Mouse (Mus musculus) limb, embryonic 14.5 days (tissue): ENCODE measurements around the gene Rasgrf2. TPM values are rescaled to one million over a fixed set of nuclear protein-coding genes. Genes with fewer than 3 reads are reported as not detected.
A peak's percentile ranks its signal among the peaks of the same experiment; 100 is the strongest.
"Not testable (repeated sequence)": the region's sequence is repeated elsewhere in the genome, so short reads cannot be mapped to it uniquely, and the experiment has no call there.

Experiments used
- ATAC-seq: fragments of 200-750 bp; cut with Nextera tagmentation; 2 replicates; pipeline ENCODE4 v1.8.0; 2017; ENCODE audit warnings: low read depth, moderate number of reproducible peaks, moderate TSS enrichment; ENCODE audit not compliant: low FRiP score
- DNase-seq: peaks from one replicate; pipeline ENCODE4 v3.0.0-alpha.2; 2015; ENCODE audit warnings: low spot score
- H3K27ac ChIP-seq: fragments of 300-500 bp; sonication (generic); replicated peaks from 2 replicates; pipeline ENCODE4 v1.5.1; 2014; ENCODE audit warnings: low read depth, mild to moderate bottlenecking, low read length, moderate library complexity, mixed read lengths
- H3K27me3 ChIP-seq: fragments of 300-500 bp; sonication (generic); 2 replicates; pipeline ENCODE4 v1.6.1; 2014; ENCODE audit warnings: low read length, mixed read lengths; ENCODE audit not compliant: control insufficient read depth, insufficient read depth
- H3K36me3 ChIP-seq: fragments of 300-500 bp; sonication (generic); 2 replicates; pipeline ENCODE4 v1.6.1; 2014; ENCODE audit warnings: mild to moderate bottlenecking, low read length, moderate library complexity, mixed read lengths; ENCODE audit not compliant: control insufficient read depth, insufficient read depth
- H3K4me1 ChIP-seq: fragments of 300-500 bp; sonication (generic); 2 replicates; pipeline ENCODE4 v1.6.1; 2014; ENCODE audit warnings: antibody characterized with exemption, low read length, mixed read lengths; ENCODE audit not compliant: control insufficient read depth, insufficient read depth
- H3K4me2 ChIP-seq: fragments of 300-500 bp; sonication (generic); replicated peaks from 2 replicates; pipeline ENCODE4 v1.6.1; 2014; ENCODE audit warnings: low read depth, mild to moderate bottlenecking, low read length, moderate library complexity; ENCODE audit not compliant: severe bottlenecking
- H3K4me3 ChIP-seq: fragments of 300-500 bp; sonication (generic); replicated peaks from 2 replicates; pipeline ENCODE4 v1.5.1; 2014; ENCODE audit warnings: low read length
- H3K9ac ChIP-seq: fragments of 300-500 bp; sonication (generic); 2 replicates; pipeline ENCODE4 v1.6.1; 2014; ENCODE audit warnings: mild to moderate bottlenecking, low read depth, low read length, moderate library complexity; ENCODE audit not compliant: severe bottlenecking
- H3K9me3 ChIP-seq: fragments of 300-500 bp; sonication (generic); 2 replicates; pipeline ENCODE4 v1.6.1; 2016; ENCODE audit warnings: low read length; ENCODE audit not compliant: control insufficient read depth
- POLR2A ChIP-seq: fragments of 200-500 bp; IDR thresholded peaks from 2 replicates; pipeline ENCODE4 v1.8.0; 2012; ENCODE audit warnings: inconsistent platforms, mild to moderate bottlenecking, moderate library complexity, borderline replicate concordance; ENCODE audit not compliant: insufficient read depth, insufficient read length; ENCODE audit errors: extremely low read depth
- WGBS: fragments of 180-500 bp; shearing (Covaris S2); extraction: QIAGEN DNeasy Blood & Tissue Kit; methylation state at CpG from one replicate; pipeline ENCODE4 v1.1.7; 2014; 5-methylcytosine and 5-hydroxymethylcytosine counted together
- polyA plus RNA-seq, 2 experiments: library from polyadenylated mRNA; depleted of rRNA in 1 of 2; stranded (reverse) in 1 of 2; unstranded in 1 of 2; fragments of >200 nt; fragmentation: Nextera tagmentation in 1 of 2; extraction: Ambion mirVana in 1 of 2; gene quantifications; 2 replicates each; pipeline versions ENCODE4 v1.2.1 to v1.2.3; 2012 to 2014

Rasgrf2 gene
- polyA plus RNA-seq (2012; rRNA removed) (0.28 and 0.57 TPM in 2 replicates), polyA plus RNA-seq (2014; fragmentation: Nextera tagmentation; extraction: Ambion mirVana) (0.15 and 0.18 TPM in 2 replicates)

GRCm38 (mm10) chr13:92131384-92132150 is at the start of gene Rasgrf2:
TSS of gene Rasgrf2 (minus strand) at chr13:92131656.
- H3K36me3 ChIP-seq = no peaks in the 10 kb centered on the region
- no peaks in the 10 kb centered on the region for H3K9me3 ChIP-seq
- no peak for TF ChIP-seq POLR2A
- H3K27ac ChIP-seq = no peak within 1 kb of the TSS
- 1% methylated on average over 57 of the region's 70 CpGs for WGBS
- peak within 1 kb of the TSS; percentile 97 for H3K4me2 ChIP-seq
- no peaks in the 10 kb centered on the region for H3K4me1 ChIP-seq
- H3K9ac ChIP-seq = peak within 1 kb of the TSS; percentile 51
- H3K27me3 ChIP-seq = peaks cover 21% of the 10 kb centered on the region
- peak; percentile 50 for ATAC-seq
- DNase-seq = peak; percentile 11
- H3K4me3 ChIP-seq = peak within 1 kb of the TSS; percentile 55

- DNase-seq, ATAC-seq, H3K36me3 ChIP-seq, H3K27me3 ChIP-seq, H3K9me3 ChIP-seq, H3K4me2 ChIP-seq, H3K4me3 ChIP-seq, H3K4me1 ChIP-seq, H3K9ac ChIP-seq, H3K27ac ChIP-seq: not testable (repeated sequence)
- 83% methylated on average over 8 of the region's 8 CpGs for WGBS
These were observed 41.2 kb upstream of the Rasgrf2 start for GRCm38 (mm10) chr13:92172686-92173085.

- no peak for DNase-seq
- Histone ChIP-seq H3K4me3 (no peak overlapping the region), H3K9me3 (peaks cover 4% of the 10 kb centered on the region; the same call in 1 of the 2 replicates), H3K4me1 (no peaks in the 10 kb centered on the region), H3K4me2 (no peak overlapping the region), H3K27ac (no peak overlapping the region), H3K36me3 (no peaks in the 10 kb centered on the region), H3K27me3 (no peaks in the 10 kb centered on the region), H3K9ac (no peak overlapping the region)
- no peak for TF ChIP-seq POLR2A
- no peak for ATAC-seq
- 73% methylated on average over 3 of the region's 3 CpGs for WGBS
These were observed 19.1 kb upstream of the Rasgrf2 start for GRCm38 (mm10) chr13:92150551-92150950.

- peaks cover 20% of the 10 kb centered on the region; the same call in 1 of the 2 replicates for H3K9me3 ChIP-seq
- no peak overlapping the region for H3K4me3 ChIP-seq
- ATAC-seq (no peak), DNase-seq (no peak)
- H3K4me1 ChIP-seq = no peaks in the 10 kb centered on the region
- no peak overlapping the region for H3K4me2 ChIP-seq
- 80% methylated on average over 4 of the region's 4 CpGs for WGBS
- no peaks in the 10 kb centered on the region for H3K36me3 ChIP-seq
- TF ChIP-seq POLR2A = no peak
- H3K9ac ChIP-seq = no peak overlapping the region
- H3K27ac ChIP-seq = no peak overlapping the region
- no peaks in the 10 kb centered on the region for H3K27me3 ChIP-seq
These were observed 17.4 kb upstream of the Rasgrf2 start for GRCm38 (mm10) chr13:92148858-92149257.

GRCm38 (mm10) chr13:92134792-92135191 is 3.3 kb upstream of the Rasgrf2 start:
- WGBS = 74% methylated on average over 3 of the region's 3 CpGs
- H3K4me3 ChIP-seq = no peak overlapping the region
- no peaks in the 10 kb centered on the region for H3K9me3 ChIP-seq
- no peak overlapping the region for H3K4me2 ChIP-seq
- ATAC-seq (no peak), DNase-seq (no peak)
- no peaks in the 10 kb centered on the region for H3K36me3 ChIP-seq
- peaks cover 21% of the 10 kb centered on the region for H3K27me3 ChIP-seq
- H3K4me1 ChIP-seq = no peaks in the 10 kb centered on the region
- no peak for TF ChIP-seq POLR2A
- no peak overlapping the region for H3K27ac ChIP-seq
- no peak overlapping the region for H3K9ac ChIP-seq

DNA sequence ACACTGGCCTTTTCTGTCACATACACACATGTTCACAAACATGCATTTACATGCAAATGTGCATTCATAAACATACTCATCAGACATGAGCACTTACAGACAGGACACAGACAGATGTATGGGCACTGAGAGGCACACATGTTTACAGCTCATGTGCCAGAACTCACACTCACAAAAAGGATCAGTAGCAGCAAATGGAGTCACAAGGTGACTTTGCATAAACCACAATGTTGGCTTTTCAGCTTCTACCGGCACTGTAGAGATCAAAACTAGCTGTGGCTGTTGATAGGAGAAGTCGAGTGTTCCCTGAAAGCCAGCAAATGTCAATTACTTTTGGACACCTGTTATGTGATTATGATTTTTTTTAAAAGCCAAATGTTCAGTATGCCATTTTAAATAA is 1.1 kb upstream of the Rasgrf2 start:
- ATAC-seq (no peak), DNase-seq (no peak)
- no peak for TF ChIP-seq POLR2A
- Histone ChIP-seq H3K9ac (no peak overlapping the region), H3K4me2 (no peak overlapping the region), H3K9me3 (no peaks in the 10 kb centered on the region), H3K4me1 (no peaks in the 10 kb centered on the region), H3K36me3 (no peaks in the 10 kb centered on the region), H3K27ac (no peak overlapping the region), H3K4me3 (no peak overlapping the region), H3K27me3 (peaks cover 21% of the 10 kb centered on the region)
- 67% methylated on average over 2 of the region's 2 CpGs for WGBS
